Mouse (Mus musculus) thymus, adult 2 months (tissue): ENCODE measurements around the gene Dedd2.

Experiments
- CTCF ChIP-seq: fragments of 200-500 bp; IDR thresholded peaks from 2 replicates; pipeline ENCODE4 v1.5.1; 2012; ENCODE audit warnings: mild to moderate bottlenecking, control low read depth, low read length, moderate library complexity, borderline replicate concordance; ENCODE audit not compliant: control insufficient read depth, poor library complexity, insufficient read depth; ENCODE audit errors: extremely low read depth
- POLR2A ChIP-seq: fragments of 200-500 bp; IDR thresholded peaks from 2 replicates; pipeline ENCODE4 v1.6.1; 2012; ENCODE audit warnings: mild to moderate bottlenecking, low read length, control low read depth, moderate library complexity; ENCODE audit not compliant: control insufficient read depth, poor library complexity, insufficient read depth; ENCODE audit errors: extremely low read depth

- TF ChIP-seq CTCF (no peak), POLR2A (no peak)
Measured at GRCm38 (mm10) chr7:25249314-25250140, 29.1 kb upstream of the Dedd2 start.
